Mouse (Mus musculus) bone marrow macrophage, adult 2 months (primary cell): ENCODE results near the gene Haghl. TPM values are rescaled to one million over a fixed set of nuclear protein-coding genes. Genes with fewer than 3 reads are reported as not detected.

Experiments used
- H3K27ac ChIP-seq: 2 replicates; pipeline ENCODE4 v1.5.1; 2012; ENCODE audit warnings: low read depth, low read length; ENCODE audit not compliant: insufficient read depth
- H3K4me1 ChIP-seq: 2 replicates; pipeline ENCODE4 v1.6.1; 2012; ENCODE audit warnings: low read length; ENCODE audit not compliant: control insufficient read depth, insufficient read depth
- H3K4me3 ChIP-seq: 2 replicates; pipeline ENCODE4 v1.5.1; 2012; ENCODE audit warnings: mild to moderate bottlenecking, low read length, moderate library complexity; ENCODE audit not compliant: insufficient read depth
- CTCF ChIP-seq: IDR thresholded peaks from 2 replicates; pipeline ENCODE4 v1.5.1; 2012; ENCODE audit warnings: low read depth, mild to moderate bottlenecking, low read length, moderate library complexity
- POLR2A ChIP-seq: IDR thresholded peaks from 2 replicates; pipeline ENCODE4 v1.6.1; 2012; ENCODE audit warnings: mild to moderate bottlenecking, low read depth, low read length, borderline replicate concordance
- polyA plus RNA-seq: library from polyadenylated mRNA; stranded (reverse); fragments of >200 nt; gene quantifications from 2 replicates; pipeline ENCODE4 v1.2.4, GENCODE M21; 2012; ENCODE audit not compliant: missing spikeins, insufficient read depth, insufficient read length

Gene Haghl
- polyA plus RNA-seq, result 30.4 and 31.0 TPM in 2 replicates

DNA sequence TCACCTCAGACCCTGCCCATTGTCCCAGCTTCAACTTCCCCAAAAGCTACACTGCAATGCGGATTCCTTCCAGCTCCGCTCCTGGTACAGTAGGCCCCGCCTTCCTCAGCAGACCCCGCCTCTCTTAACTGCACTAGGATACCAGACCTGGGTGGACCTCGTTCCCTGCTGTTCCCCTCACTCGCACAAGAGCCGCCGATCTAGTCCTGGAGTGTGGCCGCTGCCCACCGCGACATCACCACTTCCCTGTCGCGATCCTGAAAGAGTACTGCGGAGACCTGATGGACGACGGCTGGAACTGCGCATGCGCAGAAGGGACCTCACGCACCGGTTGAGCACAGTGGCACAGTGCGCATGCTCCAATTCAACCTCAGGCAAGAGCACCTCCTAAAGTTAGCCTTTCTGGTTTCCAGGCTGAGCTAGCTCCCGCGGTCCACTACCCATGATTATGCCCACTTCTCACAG, at the start of gene Haghl:
TSS of gene Haghl (minus strand) at position 393 of the 465 bp plus-strand sequence.
- Histone ChIP-seq H3K4me1 (peaks cover 8% of the 10 kb centered on the region), H3K4me3 (peak within 1 kb of the TSS; percentile 68), H3K27ac (peak within 1 kb of the TSS; percentile 32)
- TF ChIP-seq POLR2A (no peak), CTCF (no peak)

DNA sequence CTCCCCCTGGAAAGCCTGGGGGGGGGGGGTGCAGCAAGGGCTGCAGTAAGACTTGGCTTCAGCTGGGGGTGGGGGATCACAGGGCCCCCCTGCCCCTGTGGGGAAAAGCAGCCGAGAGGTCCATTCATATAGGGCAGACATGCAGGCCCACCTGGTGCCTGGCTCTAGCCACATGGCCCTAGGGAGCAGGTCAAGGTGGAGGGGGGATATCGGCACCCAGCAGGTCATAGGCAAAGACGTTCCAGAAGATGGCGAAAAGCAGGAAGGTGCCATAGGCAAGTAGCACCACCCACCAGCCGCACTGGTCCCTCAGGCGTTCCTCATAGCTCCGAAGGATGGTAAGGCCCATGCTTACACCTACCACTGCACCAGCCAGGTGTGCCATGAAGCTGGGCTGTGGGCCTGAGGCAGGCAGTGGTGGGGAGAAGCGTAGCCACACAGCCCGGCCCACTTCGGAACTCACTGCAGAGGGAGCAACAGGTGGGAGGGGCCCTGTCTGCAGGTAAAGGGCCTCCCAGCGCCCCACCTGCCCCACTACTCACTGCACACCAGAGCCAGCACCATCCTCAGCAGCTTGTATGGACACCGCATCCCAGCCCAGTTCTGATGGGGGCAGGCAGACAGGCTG, 49.2 kb upstream of the Haghl start:
- TF ChIP-seq CTCF (no peak), POLR2A (no peak)
- peaks cover 14% of the 10 kb centered on the region for H3K4me1 ChIP-seq
- peak overlapping the region; percentile 92; the same call in 1 of the 2 replicates for H3K4me3 ChIP-seq
- H3K27ac ChIP-seq, result no peak overlapping the region

DNA sequence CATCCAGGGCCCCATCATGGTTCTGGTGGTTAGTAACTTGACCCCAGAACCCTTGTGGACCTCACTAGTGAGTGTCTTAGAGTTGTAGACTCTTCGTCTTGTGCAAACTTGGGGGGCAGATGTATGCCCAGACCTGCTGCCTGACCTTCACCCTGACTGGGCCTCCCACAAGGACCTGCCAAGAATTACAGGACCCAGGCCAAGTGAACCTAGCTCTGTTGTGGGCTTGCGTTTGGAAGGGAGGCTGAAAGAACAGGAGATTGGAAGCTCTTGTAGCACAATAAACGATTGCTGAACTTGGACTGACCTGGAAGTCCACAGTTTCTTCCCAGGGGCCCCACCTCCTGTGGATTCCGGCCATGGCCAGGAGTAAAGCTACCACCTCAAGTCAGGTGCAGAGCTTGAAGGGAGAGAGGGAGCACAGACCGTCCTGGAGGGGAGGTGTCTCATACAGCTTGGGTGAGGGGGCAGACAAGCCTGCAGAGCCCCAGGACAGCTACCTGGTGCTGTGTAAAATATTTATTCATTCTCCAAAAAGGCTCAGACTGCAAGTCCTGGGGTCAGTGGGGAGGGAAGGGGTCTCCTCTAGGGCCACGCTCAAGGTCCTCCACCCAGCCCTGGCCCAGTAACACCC, 48.6 kb upstream of the Haghl start:
- H3K4me1 ChIP-seq, result peaks cover 14% of the 10 kb centered on the region
- TF ChIP-seq CTCF (no peak), POLR2A (no peak)
- H3K4me3 ChIP-seq, result peak overlapping the region; percentile 92
- H3K27ac ChIP-seq, result peak overlapping the region; percentile 99

GRCm38 (mm10) chr17:25833291-25833663, 47.8 kb upstream of the Haghl start, which contains the start of gene Stub1:
Gene Stub1 (minus strand): TSS chr17:25833404.
- Histone ChIP-seq H3K4me3 (peak within 1 kb of the TSS; percentile 92), H3K4me1 (peaks cover 16% of the 10 kb centered on the region), H3K27ac (peak within 1 kb of the TSS; percentile 99)
- TF ChIP-seq CTCF (no peak), POLR2A (no peak)

GRCm38 (mm10) chr17:25832436-25833290, 47.2 kb upstream of the Haghl start:
- Histone ChIP-seq H3K4me3 (peak overlapping the region; percentile 92), H3K4me1 (peaks cover 18% of the 10 kb centered on the region), H3K27ac (peak overlapping the region; percentile 99)
- no peak for TF ChIP-seq CTCF

GRCm38 (mm10) chr17:25831451-25832281, 46.2 kb upstream of the Haghl start:
- Histone ChIP-seq H3K4me1 (peaks cover 18% of the 10 kb centered on the region), H3K27ac (peak overlapping the region; percentile 81), H3K4me3 (peak overlapping the region; percentile 92)
- TF ChIP-seq POLR2A, result no peak

DNA sequence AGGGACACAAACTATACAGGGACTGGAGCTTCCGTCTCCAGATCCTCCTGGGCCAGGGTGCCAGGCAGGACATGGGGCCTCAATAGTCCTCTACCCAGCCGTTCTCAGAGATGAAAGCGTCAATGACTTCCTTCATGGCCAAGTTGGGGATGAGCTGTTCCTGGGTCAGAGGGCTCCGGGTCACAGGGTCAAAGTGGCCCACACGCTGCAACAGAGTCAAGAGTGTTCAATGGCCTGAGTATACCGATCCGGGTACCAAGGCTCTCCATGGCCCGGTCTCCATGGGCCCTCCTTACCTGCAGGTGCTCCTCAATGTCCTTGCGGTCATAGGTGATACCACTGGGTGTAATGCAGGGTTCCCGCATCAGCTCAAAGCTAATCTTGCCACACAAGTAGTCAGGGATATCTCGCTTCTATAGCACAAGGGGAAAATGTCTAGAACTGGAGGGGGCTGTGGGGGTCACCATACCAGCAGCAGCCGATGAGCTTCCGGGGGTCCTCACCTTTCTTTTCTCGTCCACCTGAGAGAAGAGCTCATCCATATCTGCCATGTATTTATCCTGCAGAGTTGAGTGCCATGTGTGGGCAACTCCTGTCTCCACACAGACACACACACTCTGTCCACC, 45.4 kb upstream of the Haghl start:
- Histone ChIP-seq H3K4me3 (peak overlapping the region; percentile 92), H3K27ac (no peak overlapping the region), H3K4me1 (peaks cover 18% of the 10 kb centered on the region)
- TF ChIP-seq POLR2A (no peak), CTCF (no peak)

- Histone ChIP-seq H3K27ac (no peak overlapping the region), H3K4me3 (no peak overlapping the region), H3K4me1 (peaks cover 18% of the 10 kb centered on the region)
- TF ChIP-seq CTCF (no peak), POLR2A (no peak)
Observed at GRCm38 (mm10) chr17:25830200-25830753, 44.8 kb upstream of the Haghl start.
